Mouse (Mus musculus): ENCODE data around the gene Gm49325. TPM values are rescaled to one million over a fixed set of nuclear protein-coding genes. Genes with fewer than 3 reads are reported as not detected.
A peak's percentile ranks its signal among the peaks of the same experiment; 100 is the strongest.

Gm49325 gene
- polyA plus RNA-seq, 1 experiment from 2014 or later, result not detected

GRCm38 (mm10) chr10:77569973-77570658 lies 35.9 kb upstream of the Gm49325 start:
- Histone ChIP-seq H3K4me3 (ENCODE audit: low read length) (no peak overlapping the region), H3K27me3 (replicated peaks; ENCODE audit: control insufficient read depth, insufficient read depth, low read length) (no peaks in the 10 kb centered on the region), H3K9me3 (ENCODE audit: control insufficient read depth, low read length) (no peaks in the 10 kb centered on the region), H3K36me3 (ENCODE audit: control insufficient read depth, insufficient read depth, low read length) (no peaks in the 10 kb centered on the region), H3K27ac (ENCODE audit: low read depth, low read length) (no peak overlapping the region), H3K4me1 (ENCODE audit: control insufficient read depth, insufficient read depth, low read depth, low read length) (no peaks in the 10 kb centered on the region), H3K4me2 (ENCODE audit: low read length) (no peak overlapping the region), H3K9ac (ENCODE audit: low read depth, low read length) (no peak overlapping the region)
- 63% methylated on average over 6 of the region's 6 CpGs for WGBS
- no peak for ATAC-seq

DNA sequence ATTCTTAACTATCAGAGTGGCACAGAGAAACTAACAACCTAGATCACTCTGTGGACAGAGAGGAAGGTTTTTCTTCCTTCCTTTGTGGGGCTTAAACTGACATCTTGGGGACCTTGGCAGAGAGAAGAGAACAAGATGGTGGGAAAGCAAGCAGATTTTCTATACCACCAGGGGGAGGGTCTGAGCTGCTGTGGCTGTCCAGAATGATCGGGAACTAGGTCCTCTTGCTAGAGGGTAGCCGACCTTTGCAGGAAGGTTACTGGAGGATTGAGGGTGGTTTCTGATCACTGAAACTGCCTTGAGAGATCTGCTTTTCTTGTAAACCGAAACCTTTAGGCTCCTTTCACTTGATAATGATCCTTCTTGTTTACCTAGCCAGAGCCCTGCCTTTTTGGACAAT lies 33.8 kb upstream of the Gm49325 start:
- Histone ChIP-seq H3K27ac (ENCODE audit: low read depth, low read length) (no peak overlapping the region), H3K4me2 (ENCODE audit: low read length) (no peak overlapping the region), H3K27me3 (replicated peaks; ENCODE audit: control insufficient read depth, insufficient read depth, low read length) (no peaks in the 10 kb centered on the region), H3K36me3 (ENCODE audit: control insufficient read depth, insufficient read depth, low read length) (no peaks in the 10 kb centered on the region), H3K9me3 (ENCODE audit: control insufficient read depth, low read length) (no peaks in the 10 kb centered on the region), H3K4me1 (ENCODE audit: control insufficient read depth, insufficient read depth, low read depth, low read length) (no peaks in the 10 kb centered on the region), H3K9ac (ENCODE audit: low read depth, low read length) (no peak overlapping the region), H3K4me3 (ENCODE audit: low read length) (no peak overlapping the region)
- 26% methylated on average over 3 of the region's 3 CpGs for WGBS
- no peak for ATAC-seq

GRCm38 (mm10) chr10:77573162-77573561 lies 32.8 kb upstream of the Gm49325 start:
- ATAC-seq, result no peak
- Histone ChIP-seq H3K36me3 (ENCODE audit: control insufficient read depth, insufficient read depth, low read length) (no peaks in the 10 kb centered on the region), H3K4me1 (ENCODE audit: control insufficient read depth, insufficient read depth, low read depth, low read length) (no peaks in the 10 kb centered on the region), H3K4me3 (ENCODE audit: low read length) (no peak overlapping the region), H3K27me3 (replicated peaks; ENCODE audit: control insufficient read depth, insufficient read depth, low read length) (no peaks in the 10 kb centered on the region), H3K9me3 (ENCODE audit: control insufficient read depth, low read length) (no peaks in the 10 kb centered on the region), H3K9ac (ENCODE audit: low read depth, low read length) (no peak overlapping the region), H3K27ac (ENCODE audit: low read depth, low read length) (no peak overlapping the region), H3K4me2 (ENCODE audit: low read length) (no peak overlapping the region)
- WGBS, result 77% methylated on average over 1 of the region's 1 CpGs

- Histone ChIP-seq H3K9ac (ENCODE audit: low read depth, low read length) (no peak overlapping the region), H3K36me3 (ENCODE audit: control insufficient read depth, insufficient read depth, low read length) (no peaks in the 10 kb centered on the region), H3K4me3 (ENCODE audit: low read length) (no peak overlapping the region), H3K4me1 (ENCODE audit: control insufficient read depth, insufficient read depth, low read depth, low read length) (peaks cover 19% of the 10 kb centered on the region), H3K9me3 (ENCODE audit: control insufficient read depth, low read length) (no peaks in the 10 kb centered on the region), H3K27ac (ENCODE audit: low read depth, low read length) (no peak overlapping the region), H3K4me2 (ENCODE audit: low read length) (no peak overlapping the region), H3K27me3 (replicated peaks; ENCODE audit: control insufficient read depth, insufficient read depth, low read length) (no peaks in the 10 kb centered on the region)
- no peak for ATAC-seq
- WGBS, result 64% methylated on average over 10 of the region's 10 CpGs
These were observed 25.7 kb upstream of the Gm49325 start for GRCm38 (mm10) chr10:77580027-77580920.

DNA sequence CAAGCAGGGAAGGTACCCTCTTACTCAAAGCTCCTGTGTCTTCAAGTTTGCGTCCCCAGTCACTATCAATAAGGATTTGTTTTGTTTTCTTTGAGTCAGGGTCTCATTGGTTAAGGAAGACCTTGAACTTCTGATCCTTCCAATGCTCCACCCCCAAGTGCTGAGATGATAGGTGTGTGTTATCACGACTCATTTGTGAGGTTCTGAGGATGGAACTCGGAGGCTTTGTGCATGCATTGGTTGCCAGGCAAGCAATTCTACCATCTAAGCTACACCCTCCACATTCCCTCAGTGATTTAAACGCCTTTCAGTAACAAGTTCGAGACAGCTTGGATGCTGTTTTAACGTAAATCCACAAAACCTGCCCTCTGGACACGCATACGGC lies 25.0 kb upstream of the Gm49325 start:
- WGBS, result 9% methylated on average over 8 of the region's 8 CpGs
- 0 out of 2 replicates have a peak, but pooled peaks cover 3% of the 10 kb centered on the region for H3K36me3 ChIP-seq (ENCODE audit: control insufficient read depth, insufficient read depth, low read length)

DNA sequence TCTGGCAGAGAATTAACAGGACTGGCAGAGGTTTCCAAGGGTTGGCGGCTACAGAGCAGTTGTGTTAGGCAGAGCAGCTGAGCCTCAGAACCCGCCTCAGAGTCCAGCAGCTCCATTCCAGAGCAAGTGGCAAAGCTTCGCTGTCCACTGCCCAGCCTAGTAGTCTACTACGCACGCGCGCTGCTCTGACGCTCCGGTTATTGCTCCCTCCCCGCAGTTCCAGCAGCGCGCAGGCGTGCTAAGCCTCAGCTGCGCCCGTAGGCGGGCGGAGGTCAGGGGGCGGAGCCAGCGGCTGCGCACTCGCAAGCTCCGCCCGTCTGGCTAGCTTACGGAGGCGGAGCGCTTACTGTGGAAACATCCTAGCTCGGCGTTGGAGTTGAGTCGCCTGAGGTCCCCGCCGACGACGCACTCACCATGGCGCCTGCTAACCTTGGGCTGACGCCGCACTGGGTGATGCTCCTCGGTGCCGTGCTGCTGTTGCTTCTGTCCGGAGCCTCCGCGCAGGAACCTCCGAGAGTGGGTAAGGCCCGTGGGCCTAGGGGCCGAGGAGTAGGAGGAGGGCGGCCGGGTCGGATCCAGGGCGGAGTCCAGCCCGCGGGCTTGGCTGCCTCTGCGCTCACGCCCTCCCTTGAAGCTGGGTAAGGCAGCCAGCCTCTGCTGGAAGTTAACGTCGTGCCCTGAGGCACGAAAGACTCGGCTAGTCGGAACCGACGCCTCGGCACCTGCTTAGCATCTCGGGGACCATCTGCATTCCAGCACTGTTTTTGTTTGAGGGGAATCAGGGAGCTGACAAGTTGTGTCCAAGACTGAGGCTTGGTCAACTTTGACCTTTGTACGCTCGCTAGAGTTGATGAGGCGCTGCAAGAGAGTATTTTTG lies 24.4 kb upstream of the Gm49325 start, which contains the start of gene Pttg1ip:
Gene Pttg1ip (plus strand): TSS at position 313 of the 877 bp plus-strand sequence.
- Histone ChIP-seq H3K4me1 (ENCODE audit: control insufficient read depth, insufficient read depth, low read depth, low read length) (peaks cover 19% of the 10 kb centered on the region), H3K9me3 (ENCODE audit: control insufficient read depth, low read length) (no peaks in the 10 kb centered on the region), H3K36me3 (ENCODE audit: control insufficient read depth, insufficient read depth, low read length) (0 out of 2 replicates have a peak, but pooled peaks cover 3% of the 10 kb centered on the region), H3K27me3 (replicated peaks; ENCODE audit: control insufficient read depth, insufficient read depth, low read length) (no peaks in the 10 kb centered on the region), H3K4me3 (ENCODE audit: low read length) (peak within 1 kb of the TSS; percentile 93), H3K4me2 (ENCODE audit: low read length) (peak within 1 kb of the TSS; percentile 95), H3K9ac (ENCODE audit: low read depth, low read length) (peak within 1 kb of the TSS; percentile 96), H3K27ac (ENCODE audit: low read depth, low read length) (peak within 1 kb of the TSS; percentile 91)
- under 1% methylated on average over 61 of the region's 64 CpGs for WGBS
- peak; percentile 98 for ATAC-seq

More for the DNA sequence above, 25.0 kb upstream of the Gm49325 start:
- Histone ChIP-seq H3K27ac (ENCODE audit: low read depth, low read length) (peak overlapping the region; percentile 91), H3K9ac (ENCODE audit: low read depth, low read length) (peak overlapping the region; percentile 81), H3K4me1 (ENCODE audit: control insufficient read depth, insufficient read depth, low read depth, low read length) (peaks cover 19% of the 10 kb centered on the region), H3K4me2 (ENCODE audit: low read length) (peak overlapping the region; percentile 95), H3K9me3 (ENCODE audit: control insufficient read depth, low read length) (no peaks in the 10 kb centered on the region), H3K27me3 (replicated peaks; ENCODE audit: control insufficient read depth, insufficient read depth, low read length) (no peaks in the 10 kb centered on the region), H3K4me3 (ENCODE audit: low read length) (peak overlapping the region; percentile 93)
- ATAC-seq, result no peak; the same call in 1 of the 2 replicates

GRCm38 (mm10) chr10:77582285-77582618 lies 23.7 kb upstream of the Gm49325 start:
- WGBS, result 10% methylated on average over 8 of the region's 8 CpGs
- no peak overlapping the region; the same call in 1 of the 2 replicates for H3K27ac ChIP-seq (ENCODE audit: low read depth, low read length)
- 0 out of 2 replicates have a peak, but pooled peaks have one; percentile 9 for ATAC-seq

GRCm38 (mm10) chr10:77583795-77584422 lies 22.1 kb upstream of the Gm49325 start:
- 66% methylated on average over 10 of the region's 10 CpGs for WGBS
- Histone ChIP-seq H3K36me3 (ENCODE audit: control insufficient read depth, insufficient read depth, low read length) (0 out of 2 replicates have a peak, but pooled peaks cover 3% of the 10 kb centered on the region), H3K4me2 (ENCODE audit: low read length) (no peak overlapping the region), H3K27ac (ENCODE audit: low read depth, low read length) (no peak overlapping the region), H3K4me1 (ENCODE audit: control insufficient read depth, insufficient read depth, low read depth, low read length) (peaks cover 19% of the 10 kb centered on the region), H3K27me3 (replicated peaks; ENCODE audit: control insufficient read depth, insufficient read depth, low read length) (no peaks in the 10 kb centered on the region), H3K4me3 (ENCODE audit: low read length) (no peak overlapping the region), H3K9ac (ENCODE audit: low read depth, low read length) (no peak overlapping the region), H3K9me3 (ENCODE audit: control insufficient read depth, low read length) (no peaks in the 10 kb centered on the region)
- no peak for ATAC-seq

More at GRCm38 (mm10) chr10:77582285-77582618, 23.7 kb upstream of the Gm49325 start:
- H3K27me3 ChIP-seq (replicated peaks; ENCODE audit: control insufficient read depth, insufficient read depth, low read length), result no peaks in the 10 kb centered on the region
- H3K9ac ChIP-seq (ENCODE audit: low read depth, low read length), result peak overlapping the region; percentile 96
- H3K4me1 ChIP-seq (ENCODE audit: control insufficient read depth, insufficient read depth, low read depth, low read length), result peaks cover 19% of the 10 kb centered on the region
- peak overlapping the region; percentile 93 for H3K4me3 ChIP-seq (ENCODE audit: low read length)
- H3K4me2 ChIP-seq (ENCODE audit: low read length), result peak overlapping the region; percentile 95
- 0 out of 2 replicates have a peak, but pooled peaks cover 3% of the 10 kb centered on the region for H3K36me3 ChIP-seq (ENCODE audit: control insufficient read depth, insufficient read depth, low read length)
- no peaks in the 10 kb centered on the region for H3K9me3 ChIP-seq (ENCODE audit: control insufficient read depth, low read length)
